Mouse (Mus musculus) left cerebral cortex, postnatal 14 days (tissue): ENCODE measurements at regions not wholly inside any gene's neighbourhood (a gene's known extent, or its start where the extent isn't known, plus 50 kb on each side); places are given as distances from the start of the nearest gene placed in this dataset.

ENCODE experiments used
- DNase-seq, 2 experiments: peaks; one replicate each; pipeline ENCODE4 v3.0.0; 2021 to 2022; ENCODE audit warnings: low spot score in 2 of 2, mixed read lengths in 1 of 2
- intact Hi-C: fragments of 180-260 bp; cut with DNase I; formaldehyde crosslinking; loops from one replicate; pipeline ENCODE4 v1.15.1; 2025

DNA sequence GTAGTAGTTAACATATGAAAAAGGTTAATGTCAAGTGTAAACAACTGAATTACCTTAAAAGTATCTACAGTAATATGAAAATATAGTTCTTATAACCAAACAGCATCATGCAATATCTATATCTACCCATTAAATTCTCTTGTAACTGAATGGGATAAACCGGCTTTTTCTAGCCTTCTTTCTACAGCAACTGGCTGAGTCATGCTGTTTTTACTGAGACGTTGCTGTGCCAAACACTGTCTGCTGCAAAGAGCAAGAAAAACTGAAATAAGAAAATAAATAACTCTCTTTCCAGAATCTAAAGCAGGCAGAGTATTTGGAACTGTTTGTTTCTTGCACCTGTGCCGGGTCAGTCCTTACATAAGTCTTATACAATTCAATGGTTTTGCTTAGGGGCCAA lies 74.0 kb downstream of the Nxf2 start:
- DNase-seq = peak in 1 of 2 experiments; percentile 3
- intact Hi-C loops = no loop called here

DNA sequence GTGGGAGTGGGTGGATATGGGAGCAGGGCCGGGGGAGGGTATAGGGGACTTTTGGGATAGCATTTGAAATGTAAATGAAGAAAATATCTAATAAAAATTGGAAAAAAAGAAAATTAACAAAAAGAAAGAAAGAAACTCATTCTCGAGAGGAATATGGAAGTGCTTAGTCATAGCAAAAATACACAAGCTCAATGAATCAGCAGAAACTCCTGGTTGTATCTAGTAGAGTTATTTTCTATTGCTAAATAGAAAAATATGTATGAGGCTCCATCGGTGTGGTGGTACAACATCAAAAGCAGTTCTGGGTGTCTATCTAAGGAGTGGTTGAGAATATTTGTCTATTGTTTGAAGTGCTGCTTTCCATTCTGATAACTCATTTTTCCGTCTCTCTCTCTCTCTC lies 74.9 kb downstream of the Nxf2 start:
- no peak for DNase-seq
- intact Hi-C loops = no loop called here

DNA sequence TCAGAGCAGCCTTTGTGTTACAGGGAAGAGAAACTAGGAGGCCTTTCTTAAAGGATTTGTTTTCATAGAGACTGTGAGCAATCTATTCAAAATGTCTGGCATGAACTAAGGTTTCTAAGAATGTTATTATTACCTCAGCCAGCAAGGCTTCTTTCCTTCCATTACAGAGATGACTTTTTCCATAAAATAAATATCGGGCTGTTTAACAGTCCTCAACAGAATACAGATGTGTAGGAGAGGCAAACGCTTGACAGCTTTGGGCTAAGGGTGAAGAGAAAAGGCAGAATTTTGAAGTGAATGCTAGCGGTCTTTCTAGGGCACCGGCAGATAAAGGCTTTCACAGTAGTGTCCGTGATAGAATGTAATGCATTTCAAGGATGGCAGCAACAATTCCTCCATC lies 73.3 kb upstream of the Armcx2 start:
- DNase-seq = no peak
- intact Hi-C loops = no loop called here

DNA sequence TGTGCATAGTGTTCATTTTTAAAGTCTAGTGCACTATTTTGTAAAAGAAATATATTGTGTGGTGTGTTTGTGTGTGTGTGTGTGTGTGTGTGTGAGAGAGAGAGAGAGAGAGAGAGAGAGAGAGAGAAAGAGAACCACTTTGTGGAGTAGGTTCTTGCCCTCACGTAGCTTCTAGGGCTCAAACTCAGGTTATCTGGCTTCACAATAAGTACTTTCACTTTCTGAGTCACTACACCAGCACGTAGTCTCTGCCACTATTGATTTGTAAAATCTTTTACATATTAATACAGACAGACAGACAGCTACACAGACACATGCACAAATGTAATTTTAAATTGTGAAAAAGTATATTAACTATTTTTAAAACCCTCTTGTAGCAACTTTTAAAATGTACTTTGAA lies 70.9 kb upstream of the Armcx2 start:
- intact Hi-C loops = no loop called here
- DNase-seq = no peak

DNA sequence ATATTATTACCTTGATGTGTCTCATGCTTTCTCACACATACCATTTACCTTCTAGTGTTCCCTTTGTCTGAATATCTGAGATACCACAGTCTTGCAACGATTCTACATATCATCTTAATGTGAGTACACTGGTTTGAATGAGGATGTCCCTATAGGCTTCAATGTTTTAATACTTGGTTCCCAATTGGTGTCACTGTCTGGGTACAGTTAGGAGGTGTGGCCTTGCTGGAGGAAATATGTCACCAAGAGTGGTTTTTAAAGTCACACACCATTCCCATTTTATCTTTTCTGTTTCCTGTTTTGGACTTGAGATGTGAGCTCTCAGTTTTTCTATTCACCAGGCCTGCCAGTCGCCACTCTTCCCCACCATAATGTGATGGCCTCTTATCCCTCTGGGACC lies 69.8 kb upstream of the Armcx2 start:
- DNase-seq = no peak
- intact Hi-C loops = no loop called here

DNA sequence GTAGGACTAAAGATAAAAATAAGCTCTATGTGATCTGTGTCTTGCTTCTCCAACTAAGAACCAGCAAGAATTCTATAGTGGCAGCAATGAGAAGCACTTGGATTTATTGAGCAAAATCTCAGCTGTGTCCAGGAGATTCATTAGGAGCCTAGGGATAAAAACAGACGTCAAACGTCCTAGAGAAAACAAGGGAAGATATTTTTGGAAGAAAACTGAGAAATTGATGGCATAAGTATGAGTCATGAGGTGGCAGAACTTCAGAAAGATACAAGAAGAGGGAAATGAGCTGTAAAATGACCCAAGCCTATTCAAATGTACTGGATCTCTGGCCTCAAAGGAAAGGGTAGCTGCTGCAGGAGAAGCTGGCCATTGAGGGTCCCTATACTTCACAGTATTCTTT lies 65.7 kb upstream of the Armcx2 start:
- no peak for DNase-seq
- intact Hi-C loops = no loop called here

DNA sequence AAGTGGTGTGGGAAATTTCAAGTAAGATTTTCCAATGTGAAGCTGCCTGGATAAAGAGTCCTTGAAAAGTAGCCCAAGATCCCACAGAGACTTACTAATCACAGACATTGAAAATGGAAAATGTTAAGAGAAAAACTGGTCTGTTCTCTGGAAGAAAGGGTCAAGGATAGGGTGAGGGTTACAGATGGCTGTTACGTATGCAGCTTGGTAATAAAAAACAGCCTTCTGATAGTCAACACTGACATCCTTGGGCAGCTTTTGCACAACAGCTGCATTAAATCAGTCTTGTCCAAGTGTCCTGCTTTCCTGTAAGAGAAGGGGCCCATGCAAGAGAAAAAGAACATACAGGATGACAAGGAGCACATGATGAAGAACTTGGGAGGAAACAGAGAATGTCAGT lies 64.6 kb upstream of the Armcx2 start:
- intact Hi-C loops = no loop called here
- no peak for DNase-seq

DNA sequence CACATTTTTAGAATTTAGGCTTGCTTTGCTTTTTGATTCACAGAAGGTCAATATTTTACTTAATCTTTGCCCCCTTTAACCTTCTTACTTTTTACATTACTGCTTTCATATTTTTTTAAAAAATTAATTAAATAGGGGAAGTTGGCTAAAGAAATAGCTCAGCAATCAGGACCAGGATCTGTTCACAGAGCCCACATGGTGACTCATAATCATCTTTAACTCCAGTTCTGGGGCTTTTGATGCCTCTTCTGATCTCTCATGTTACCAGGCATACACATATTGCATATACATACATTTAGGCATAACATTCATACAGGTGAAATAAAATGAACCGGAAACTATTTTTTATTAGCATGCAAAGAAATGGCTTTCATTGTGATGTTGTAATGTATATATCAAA lies 52.6 kb upstream of the Armcx2 start:
- intact Hi-C loops = no loop called here
- no peak for DNase-seq
